Mouse (Mus musculus) forelimb bud, embryonic 11.5 days (tissue): Measurements from ENCODE around the gene Adamts2.

Experiments
- DNase-seq: peaks from one replicate; pipeline ENCODE4 v3.0.0-alpha.2; 2012; ENCODE audit warnings: low read depth, low spot score

Gene Adamts2

GRCm38 (mm10) chr11:50601641-50602355, at the start of gene Adamts2:
Gene Adamts2 (plus strand): TSS chr11:50602084.
- peak; percentile 58 for DNase-seq

- no peak for DNase-seq
These were observed 44.8 kb upstream of the Adamts2 start for GRCm38 (mm10) chr11:50557064-50557463.

DNA sequence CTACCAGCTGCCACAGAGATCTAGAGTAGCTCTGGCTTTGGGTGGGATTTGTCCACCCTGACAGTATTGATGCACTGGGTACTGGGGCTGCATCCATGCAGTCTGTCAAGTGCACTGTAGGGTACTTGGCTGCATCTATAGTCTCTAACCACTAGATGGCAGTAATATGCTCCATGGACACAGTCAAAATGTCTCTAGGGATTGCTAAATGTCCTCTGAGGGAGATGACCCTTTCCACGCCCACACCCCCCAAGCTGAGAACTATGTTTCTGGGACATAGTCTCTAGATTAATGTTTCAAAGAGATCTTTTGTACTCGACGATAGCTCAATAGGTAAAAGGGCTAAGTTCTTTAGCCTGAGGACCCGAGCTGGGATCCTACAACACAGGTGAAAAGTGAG, 42.8 kb upstream of the Adamts2 start:
- DNase-seq: peak; percentile 27

DNA sequence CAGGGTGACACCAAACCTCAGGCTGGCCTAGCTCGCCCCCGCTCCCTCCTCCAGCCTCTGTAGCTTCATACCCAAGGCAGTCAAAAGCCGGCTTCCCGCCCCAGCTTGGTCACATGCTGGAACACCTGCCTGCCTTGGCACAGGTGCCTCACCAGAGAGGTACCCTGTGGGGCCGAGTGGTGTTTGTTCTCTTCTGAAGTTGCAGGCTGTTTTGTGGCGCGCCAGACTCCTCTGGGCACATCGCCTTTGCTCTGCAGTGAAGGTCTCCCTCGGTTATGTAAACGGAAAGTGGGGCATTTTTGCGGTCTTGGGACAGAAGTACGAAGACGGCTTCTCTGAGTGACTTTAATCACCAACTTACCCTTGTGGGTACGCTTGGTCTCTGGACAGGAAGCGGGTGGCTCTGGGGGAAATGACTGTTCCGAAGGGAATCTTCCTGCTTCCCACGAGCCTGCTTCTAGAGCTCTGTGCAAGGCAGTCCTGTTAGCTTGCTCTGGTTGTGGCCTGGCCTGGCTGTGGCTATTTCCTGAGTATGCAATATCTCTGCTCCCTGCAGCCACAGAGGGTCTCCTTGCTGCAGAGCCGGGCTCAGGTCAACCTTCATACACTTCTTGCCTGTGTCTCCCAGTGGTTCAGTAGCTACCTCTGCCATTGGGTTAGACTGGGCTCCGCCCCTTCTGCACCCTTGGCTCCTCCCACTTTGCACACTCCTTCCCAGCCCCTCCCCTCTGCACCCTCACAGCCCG, 36.2 kb upstream of the Adamts2 start:
- DNase-seq: no peak

DNA sequence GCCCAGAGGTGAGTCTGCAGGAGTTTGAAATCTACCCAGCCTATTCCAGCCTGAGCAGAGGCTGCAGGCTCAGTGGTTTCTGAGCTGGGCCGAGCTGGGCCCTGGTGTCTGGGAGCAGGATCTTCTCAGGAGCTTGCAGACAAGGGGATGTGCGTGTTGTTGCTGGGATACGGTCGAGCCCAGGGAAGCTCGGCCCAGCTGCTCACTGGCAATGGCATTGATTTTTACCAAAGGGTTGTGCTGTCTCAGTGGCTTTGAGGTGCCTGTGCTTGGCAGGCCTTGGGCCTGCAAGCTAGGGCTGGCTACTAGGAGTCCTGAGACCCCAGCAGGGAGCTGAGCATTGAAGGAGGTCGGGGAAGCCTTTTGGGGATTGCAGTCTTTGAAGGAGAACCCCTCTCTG, 30.4 kb upstream of the Adamts2 start:
- no peak for DNase-seq

DNA sequence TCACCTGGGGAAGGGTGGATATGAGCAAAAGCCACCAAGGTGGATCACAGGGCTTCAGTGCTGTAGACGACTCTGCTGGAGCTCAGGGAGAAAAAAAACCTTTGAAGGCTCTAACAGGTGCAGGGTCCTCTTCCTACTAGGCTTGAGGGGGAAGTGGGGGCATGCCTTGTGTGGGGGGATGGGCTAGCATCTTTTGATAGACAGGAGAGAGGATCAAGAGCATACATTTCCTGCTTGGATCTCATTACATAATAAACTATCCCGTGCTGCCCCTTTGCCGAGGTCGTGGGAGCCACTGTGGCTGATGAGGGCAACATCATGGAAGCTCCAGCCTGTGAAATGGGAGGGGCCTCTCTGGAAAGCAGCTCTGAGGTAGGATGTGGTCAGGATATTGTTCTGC, 25.4 kb upstream of the Adamts2 start:
- DNase-seq: no peak

GRCm38 (mm10) chr11:50587026-50587425, 14.9 kb upstream of the Adamts2 start:
- DNase-seq: no peak

- peak; percentile 55 for DNase-seq
These were observed 14.1 kb upstream of the Adamts2 start for GRCm38 (mm10) chr11:50587787-50588186.

DNA sequence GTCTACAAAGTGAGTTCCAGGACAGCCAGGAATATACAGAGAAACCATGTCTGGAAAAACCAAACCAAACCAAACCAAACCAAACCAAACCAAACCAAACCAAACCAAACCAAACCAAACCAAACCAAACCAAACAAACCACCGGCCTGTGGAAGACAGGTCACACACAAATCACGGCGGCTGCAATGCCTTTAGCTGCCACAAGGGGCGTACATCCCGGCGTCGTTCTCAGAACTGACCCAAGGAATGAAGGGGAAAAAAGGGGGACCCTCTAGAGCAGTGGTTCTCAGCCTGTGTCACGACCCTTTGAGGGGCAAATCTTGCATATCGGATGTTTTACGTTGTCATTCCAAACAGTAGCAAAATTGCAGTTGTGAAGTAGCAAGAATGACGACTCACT, 12.8 kb upstream of the Adamts2 start:
- DNase-seq: no peak

GRCm38 (mm10) chr11:50591053-50591452, 10.8 kb upstream of the Adamts2 start:
- DNase-seq: no peak

GRCm38 (mm10) chr11:50592892-50593553, 8.9 kb upstream of the Adamts2 start:
- DNase-seq: no peak

GRCm38 (mm10) chr11:50596571-50596970, 5.3 kb upstream of the Adamts2 start:
- no peak for DNase-seq

GRCm38 (mm10) chr11:50599156-50599555, 2.7 kb upstream of the Adamts2 start:
- DNase-seq: no peak

GRCm38 (mm10) chr11:50602356-50603081, 635 bp downstream of the Adamts2 start:
- DNase-seq: peak; percentile 7

GRCm38 (mm10) chr11:50603082-50603910, 1.4 kb downstream of the Adamts2 start:
- DNase-seq: peak; percentile 21

DNA sequence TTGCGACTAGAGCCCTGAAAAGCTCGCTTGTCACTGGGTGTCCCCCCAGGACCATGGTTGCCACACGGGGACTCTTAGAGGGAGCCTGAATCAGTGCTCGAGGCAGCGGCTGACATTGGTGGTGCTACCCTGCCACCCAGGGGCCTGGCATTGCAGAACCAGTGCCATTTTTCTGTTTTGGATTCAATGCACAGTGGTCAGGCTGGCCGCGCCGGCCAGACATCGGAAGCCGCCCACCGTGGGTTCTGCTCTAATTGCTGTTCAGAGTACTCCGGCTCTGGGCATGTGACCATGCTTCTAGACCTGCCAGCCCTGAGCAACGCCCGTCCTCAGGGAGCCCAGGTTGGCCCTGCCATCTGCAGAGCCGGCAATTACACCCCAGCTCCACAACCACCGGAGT, 2.5 kb downstream of the Adamts2 start:
- no peak for DNase-seq

GRCm38 (mm10) chr11:50611181-50611580, 9.3 kb downstream of the Adamts2 start:
- DNase-seq: no peak

- no peak for DNase-seq
These were observed 15.2 kb downstream of the Adamts2 start for GRCm38 (mm10) chr11:50617015-50617543.

DNA sequence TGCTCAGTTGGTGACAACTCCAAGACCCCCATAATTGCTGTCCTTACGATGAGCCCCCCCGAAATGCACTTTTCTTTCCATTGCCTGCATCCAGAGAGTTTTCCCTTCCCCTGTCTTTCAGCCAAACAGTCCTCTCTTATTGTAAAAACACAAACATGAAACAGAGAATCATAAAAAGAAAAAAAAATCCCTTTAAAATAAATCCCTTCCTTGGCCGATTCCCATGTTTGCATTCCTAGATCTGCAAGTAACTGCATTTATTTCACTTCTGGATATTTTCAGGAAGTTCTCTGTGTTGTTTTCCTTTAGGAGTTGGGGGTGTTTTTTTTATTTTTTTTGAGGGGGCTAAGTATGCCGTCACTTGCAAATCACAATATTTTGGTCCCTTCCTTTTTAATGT, 19.0 kb downstream of the Adamts2 start:
- no peak for DNase-seq

- no peak for DNase-seq
These were observed 19.5 kb downstream of the Adamts2 start for GRCm38 (mm10) chr11:50621364-50621763.

GRCm38 (mm10) chr11:50622238-50622726, 20.4 kb downstream of the Adamts2 start:
- peak; percentile 80 for DNase-seq
